Mouse (Mus musculus): ENCODE measurements around the gene Tmem259. TPM values are rescaled to one million over a fixed set of nuclear protein-coding genes. Genes with fewer than 3 reads are reported as not detected.
A peak's percentile ranks its signal among the peaks of the same experiment; 100 is the strongest.

Gene Tmem259
- polyA plus RNA-seq, 1 experiment, result 293 TPM

- Histone ChIP-seq H3K4me3 (replicated peaks) (peak overlapping the region; percentile 97), H3K36me3 (replicated peaks; ENCODE audit: low read length) (peaks cover 41% of the 10 kb centered on the region), H3K4me1 (peaks cover 84% of the 10 kb centered on the region), H3K9me3 (no peaks in the 10 kb centered on the region), H3K27me3 (replicated peaks) (no peaks in the 10 kb centered on the region)
- TF ChIP-seq GATA1 (IDR thresholded peaks at IDR 0.05; ENCODE audit: borderline replicate concordance, low read length) (no peak), FLI1 (IDR thresholded peaks at IDR 0.05; ENCODE audit: low read length) (no peak)
Observed at GRCm38 (mm10) chr10:79983670-79984069, 460 bp downstream of the Tmem259 start.

DNA sequence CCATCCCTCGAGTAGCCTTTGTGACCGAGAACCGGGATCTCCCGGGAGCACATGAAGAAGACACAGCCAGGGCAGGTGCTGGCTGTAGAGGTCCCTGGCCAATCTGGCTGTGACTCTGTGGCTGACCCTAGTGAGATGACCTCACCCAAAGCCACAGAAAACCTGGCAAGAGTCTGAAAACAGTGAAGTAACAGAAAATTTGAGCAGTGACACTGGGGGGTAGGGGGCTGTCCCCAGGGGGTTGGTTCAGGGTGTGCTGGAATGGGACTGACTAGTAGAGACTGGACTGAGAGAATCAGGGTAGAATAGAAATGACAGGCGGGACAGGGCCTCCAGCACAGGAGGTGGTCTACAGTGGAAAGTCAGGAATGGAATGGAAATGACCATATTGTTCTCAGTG is 925 bp downstream of the Tmem259 start:
- H3K36me3 ChIP-seq (replicated peaks; ENCODE audit: low read length), result peaks cover 45% of the 10 kb centered on the region
- H3K27me3 ChIP-seq (replicated peaks), result no peaks in the 10 kb centered on the region
- TF ChIP-seq GATA1 (IDR thresholded peaks at IDR 0.05; ENCODE audit: borderline replicate concordance, low read length) (no peak), FLI1 (IDR thresholded peaks at IDR 0.05; ENCODE audit: low read length) (no peak)
- peak overlapping the region; percentile 97 for H3K4me3 ChIP-seq (replicated peaks)
- H3K9me3 ChIP-seq, result no peaks in the 10 kb centered on the region
- H3K4me1 ChIP-seq, result peaks cover 79% of the 10 kb centered on the region

DNA sequence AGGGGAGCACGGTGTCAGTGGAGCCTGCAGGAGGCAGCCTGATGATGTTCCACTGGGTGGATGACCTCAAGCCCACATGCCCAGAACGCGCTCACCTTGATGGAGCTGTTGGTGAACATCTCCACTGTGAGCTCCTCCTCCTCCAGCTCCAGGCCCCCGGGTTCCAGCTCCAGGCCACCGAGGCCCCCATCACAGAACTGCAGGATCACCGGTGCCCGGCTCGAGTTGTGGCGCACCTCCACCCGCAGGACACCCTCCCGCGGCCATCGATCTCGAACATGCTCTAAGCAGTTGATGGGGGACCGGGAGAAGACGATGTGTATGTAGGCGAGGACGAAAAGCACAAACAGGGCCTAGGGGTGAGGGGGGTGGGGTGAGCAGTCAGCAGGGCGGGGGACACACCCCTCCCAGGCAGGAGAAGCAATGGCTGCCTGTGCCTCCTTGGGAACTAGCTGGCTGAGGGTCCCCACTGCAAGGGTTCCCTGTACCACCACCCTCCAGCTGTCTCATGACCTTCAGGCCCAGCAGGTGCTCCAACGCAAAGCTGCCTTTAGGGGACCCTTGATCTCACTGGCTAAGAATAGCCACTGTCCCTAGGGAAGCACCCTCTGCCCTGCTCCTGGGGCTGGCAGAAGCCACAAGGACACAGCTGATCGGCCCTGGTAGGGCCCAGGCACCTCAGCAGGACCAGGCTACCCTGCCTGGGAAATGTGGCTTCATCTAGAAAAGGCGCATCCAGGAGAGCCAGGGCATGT is 4.6 kb downstream of the Tmem259 start:
- Histone ChIP-seq H3K9me3 (peaks cover 25% of the 10 kb centered on the region), H3K27me3 (replicated peaks) (no peaks in the 10 kb centered on the region), H3K36me3 (replicated peaks; ENCODE audit: low read length) (peaks cover 80% of the 10 kb centered on the region), H3K4me1 (peaks cover 55% of the 10 kb centered on the region), H3K4me3 (replicated peaks) (peak overlapping the region; percentile 56)
- TF ChIP-seq FLI1 (IDR thresholded peaks at IDR 0.05; ENCODE audit: low read length) (no peak), GATA1 (IDR thresholded peaks at IDR 0.05; ENCODE audit: borderline replicate concordance, low read length) (no peak)

GRCm38 (mm10) chr10:79978061-79978460 is 6.1 kb downstream of the Tmem259 start:
- H3K4me1 ChIP-seq, result peaks cover 48% of the 10 kb centered on the region
- peak overlapping the region; percentile 23 for H3K4me3 ChIP-seq (replicated peaks)
- H3K9me3 ChIP-seq, result peaks cover 25% of the 10 kb centered on the region
- TF ChIP-seq GATA1 (IDR thresholded peaks at IDR 0.05; ENCODE audit: borderline replicate concordance, low read length), result no peak
- no peak for TF ChIP-seq FLI1 (IDR thresholded peaks at IDR 0.05; ENCODE audit: low read length)
- H3K36me3 ChIP-seq (replicated peaks; ENCODE audit: low read length), result peaks cover 95% of the 10 kb centered on the region
- peaks cover 1% of the 10 kb centered on the region for H3K27me3 ChIP-seq (replicated peaks)

- H3K4me1 ChIP-seq, result peaks cover 44% of the 10 kb centered on the region
- peaks cover 25% of the 10 kb centered on the region for H3K9me3 ChIP-seq
- peaks cover 8% of the 10 kb centered on the region for H3K27me3 ChIP-seq (replicated peaks)
- H3K4me3 ChIP-seq (replicated peaks), result no peak overlapping the region
- H3K36me3 ChIP-seq (replicated peaks; ENCODE audit: low read length), result peaks cover 91% of the 10 kb centered on the region
- no peak for TF ChIP-seq FLI1 (IDR thresholded peaks at IDR 0.05; ENCODE audit: low read length)
- TF ChIP-seq GATA1 (IDR thresholded peaks at IDR 0.05; ENCODE audit: borderline replicate concordance, low read length), result no peak
Observed at GRCm38 (mm10) chr10:79977324-79977723, 6.8 kb downstream of the Tmem259 start.

DNA sequence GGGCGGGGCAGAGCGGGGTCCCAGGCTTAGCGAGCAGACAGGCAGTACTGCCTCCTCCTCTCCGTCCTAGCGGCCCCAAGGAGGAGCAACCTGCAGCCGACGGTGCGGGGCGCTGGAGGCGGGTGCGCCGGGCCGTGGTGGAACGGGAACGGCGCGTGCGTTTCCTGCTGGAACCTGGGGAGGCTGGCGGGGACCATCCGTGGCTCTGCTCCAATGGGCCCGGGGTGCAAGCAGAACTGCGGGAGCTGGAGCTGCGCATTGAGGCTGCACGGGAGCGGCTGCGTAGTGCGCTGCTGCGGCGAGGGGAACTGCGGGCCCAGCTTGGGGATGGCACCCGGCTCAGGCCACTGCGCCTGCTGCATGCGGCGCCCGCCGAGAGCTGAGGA is 7.4 kb downstream of the Tmem259 start:
- peaks cover 88% of the 10 kb centered on the region for H3K36me3 ChIP-seq (replicated peaks; ENCODE audit: low read length)
- H3K27me3 ChIP-seq (replicated peaks), result peaks cover 14% of the 10 kb centered on the region
- peaks cover 25% of the 10 kb centered on the region for H3K9me3 ChIP-seq
- no peak for TF ChIP-seq GATA1 (IDR thresholded peaks at IDR 0.05; ENCODE audit: borderline replicate concordance, low read length)
- TF ChIP-seq FLI1 (IDR thresholded peaks at IDR 0.05; ENCODE audit: low read length), result no peak
- no peak overlapping the region for H3K4me3 ChIP-seq (replicated peaks)
- peaks cover 39% of the 10 kb centered on the region for H3K4me1 ChIP-seq

GRCm38 (mm10) chr10:79976071-79976721 is 7.9 kb downstream of the Tmem259 start:
- peak overlapping the region; percentile 64 for H3K4me3 ChIP-seq (replicated peaks)

DNA sequence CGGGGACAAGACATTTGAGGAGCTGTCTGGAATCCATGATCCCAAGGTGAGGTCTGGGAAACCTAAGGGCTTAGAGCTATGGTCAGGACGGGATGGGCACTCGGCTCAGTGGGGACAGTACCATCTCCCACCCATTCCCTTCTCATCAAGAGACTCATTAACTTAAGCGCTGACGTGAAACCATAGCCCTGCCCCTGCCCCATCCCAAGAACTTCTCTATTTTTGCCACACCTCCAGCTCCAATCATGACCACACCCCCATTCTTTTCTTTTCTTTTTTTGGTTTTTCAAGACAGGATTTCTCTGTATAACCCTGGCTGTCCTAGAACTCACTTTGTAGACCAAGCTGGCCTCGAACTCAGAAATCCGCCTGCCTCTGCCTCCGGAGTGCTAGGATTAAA is 9.5 kb downstream of the Tmem259 start:
- Histone ChIP-seq H3K9me3 (peaks cover 25% of the 10 kb centered on the region), H3K36me3 (replicated peaks; ENCODE audit: low read length) (peaks cover 68% of the 10 kb centered on the region), H3K27me3 (replicated peaks) (peaks cover 32% of the 10 kb centered on the region), H3K4me1 (peaks cover 33% of the 10 kb centered on the region), H3K4me3 (replicated peaks) (no peak overlapping the region)
- TF ChIP-seq GATA1 (IDR thresholded peaks at IDR 0.05; ENCODE audit: borderline replicate concordance, low read length) (no peak), FLI1 (IDR thresholded peaks at IDR 0.05; ENCODE audit: low read length) (no peak)

More at GRCm38 (mm10) chr10:79976071-79976721, 7.9 kb downstream of the Tmem259 start:
- H3K4me1 ChIP-seq, result peaks cover 39% of the 10 kb centered on the region
- TF ChIP-seq FLI1 (IDR thresholded peaks at IDR 0.05; ENCODE audit: low read length) (no peak), GATA1 (IDR thresholded peaks at IDR 0.05; ENCODE audit: borderline replicate concordance, low read length) (no peak)
- H3K9me3 ChIP-seq, result peaks cover 25% of the 10 kb centered on the region
- peaks cover 83% of the 10 kb centered on the region for H3K36me3 ChIP-seq (replicated peaks; ENCODE audit: low read length)
- H3K27me3 ChIP-seq (replicated peaks), result peaks cover 19% of the 10 kb centered on the region

DNA sequence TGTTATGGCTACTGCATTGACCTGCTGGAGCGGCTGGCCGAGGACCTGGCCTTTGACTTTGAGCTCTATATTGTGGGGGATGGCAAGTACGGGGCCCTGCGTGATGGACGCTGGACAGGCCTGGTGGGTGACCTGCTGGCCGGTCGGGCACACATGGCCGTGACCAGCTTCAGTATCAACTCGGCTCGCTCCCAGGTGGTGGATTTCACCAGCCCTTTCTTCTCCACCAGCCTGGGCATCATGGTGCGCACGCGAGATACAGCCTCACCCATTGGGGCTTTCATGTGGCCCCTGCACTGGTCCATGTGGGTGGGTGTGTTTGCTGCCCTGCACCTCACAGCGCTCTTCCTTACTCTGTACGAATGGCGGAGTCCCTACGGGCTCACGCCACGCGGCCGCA is 10.0 kb downstream of the Tmem259 start:
- peaks cover 33% of the 10 kb centered on the region for H3K4me1 ChIP-seq

DNA sequence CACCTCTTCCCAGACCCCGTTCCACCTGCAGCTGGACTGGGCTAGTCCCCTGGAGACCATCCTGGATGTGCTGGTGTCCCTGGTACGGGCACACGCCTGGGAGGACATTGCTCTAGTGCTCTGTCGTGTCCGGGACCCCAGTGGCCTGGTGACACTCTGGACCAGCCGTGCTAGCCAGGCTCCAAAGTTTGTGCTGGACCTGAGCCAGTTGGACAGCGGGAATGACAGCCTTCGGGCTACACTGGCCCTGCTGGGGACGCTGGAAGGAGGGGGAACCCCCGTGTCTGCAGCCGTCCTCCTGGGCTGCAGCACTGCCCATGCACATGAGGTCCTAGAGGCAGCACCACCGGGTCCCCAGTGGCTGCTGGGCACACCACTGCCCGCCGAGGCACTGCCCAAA is 11.3 kb downstream of the Tmem259 start:
- TF ChIP-seq GATA1 (IDR thresholded peaks at IDR 0.05; ENCODE audit: borderline replicate concordance, low read length), result no peak
- no peak for TF ChIP-seq FLI1 (IDR thresholded peaks at IDR 0.05; ENCODE audit: low read length)
- Histone ChIP-seq H3K4me1 (peaks cover 39% of the 10 kb centered on the region), H3K4me3 (replicated peaks) (peak overlapping the region; percentile 23), H3K9me3 (peaks cover 23% of the 10 kb centered on the region), H3K36me3 (replicated peaks; ENCODE audit: low read length) (peaks cover 62% of the 10 kb centered on the region), H3K27me3 (replicated peaks) (peaks cover 38% of the 10 kb centered on the region)

More for the DNA sequence above, 10.0 kb downstream of the Tmem259 start:
- peaks cover 62% of the 10 kb centered on the region for H3K36me3 ChIP-seq (replicated peaks; ENCODE audit: low read length)
- H3K27me3 ChIP-seq (replicated peaks), result peaks cover 38% of the 10 kb centered on the region
- no peak for TF ChIP-seq GATA1 (IDR thresholded peaks at IDR 0.05; ENCODE audit: borderline replicate concordance, low read length)
- no peak for TF ChIP-seq FLI1 (IDR thresholded peaks at IDR 0.05; ENCODE audit: low read length)
- no peak overlapping the region for H3K4me3 ChIP-seq (replicated peaks)
- H3K9me3 ChIP-seq, result peaks cover 25% of the 10 kb centered on the region

All from megakaryocyte, embryonic 14.5 days (primary cell).